Comparison of ENCODE assay signal across 27 mouse cellular contexts in genomic region chr4:127323651-127324050, GRCm38 (mm10). TPM values are rescaled to one million over a fixed set of nuclear protein-coding genes. Genes with fewer than 3 reads are reported as not detected.
A peak's percentile ranks its signal among the peaks of the same experiment; 100 is the strongest.
DNase-seq lines count a peak whose midpoint lies in the region; ATAC-seq and TF ChIP-seq lines count a peak whose summit lies in the region.
"Had no signal": no experiment of that assay in that cellular context is flagged by ENCODE, and none has a peak within 500 bp of the region (broad histone marks: within the 10 kb centered on the region; RNA-seq: fewer than 3 reads in every experiment).

No protein-coding gene starts in this region.

- WGBS in kidney, embryonic 15.5 days: 61% methylated on average over 3 of the region's 3 CpGs
- 61% methylated on average over 3 of the region's 3 CpGs for WGBS in intestine, embryonic 16.5 days
- 84% methylated on average over 3 of the region's 3 CpGs for WGBS in cerebellum, adult 2 months

- peaks cover 4% of the 10 kb centered on the region; the same call in 1 of the 2 replicates for H3K4me1 ChIP-seq in kidney, embryonic 15.5 days
- H3K4me1 ChIP-seq in E14TG2a.4 (replicated peaks; ENCODE audit: low read depth, low read length) (peaks cover 70% of the 10 kb centered on the region), ES-Bruce4 (ENCODE audit: control insufficient read depth, insufficient read depth, low read length) (peaks cover 5% of the 10 kb centered on the region)
- H3K4me1 ChIP-seq in intestine, embryonic 16.5 days (ENCODE audit: control insufficient read depth, insufficient read depth, low read length): peaks cover 4% of the 10 kb centered on the region; the same call in 1 of the 2 replicates
- H3K4me1 ChIP-seq in cerebellum, adult 2 months (ENCODE audit: control insufficient read depth, insufficient read depth, low read length): no peaks in the 10 kb centered on the region
- H3K4me1 ChIP-seq: forebrain, embryonic 10.5 days; forebrain, embryonic 13.5 days; heart, embryonic 12.5 days; heart, embryonic 15.5 days had no signal

- ATAC-seq in kidney, embryonic 15.5 days (replicated peaks; ENCODE audit: low FRiP score): no peak
- ATAC-seq in intestine, embryonic 16.5 days: peak; percentile 45
- ATAC-seq: activated CD4-positive, CD25-positive, alpha-beta regulatory T cell, adult 4 months; CD4-positive, CD25-positive, alpha-beta regulatory T cell, adult 4 months; forebrain, embryonic 13.5 days; forebrain, embryonic 16.5 days; hindbrain, postnatal 0 days; inflammation-experienced regulatory T-cells, adult 6 months had no signal

- TF ChIP-seq EP300 in ES-Bruce4 (IDR thresholded peaks at IDR 0.05; ENCODE audit: insufficient read depth, low read depth, low read length): no peak

- H3K36me3 ChIP-seq in kidney, embryonic 15.5 days: no peaks in the 10 kb centered on the region
- peaks cover 63% of the 10 kb centered on the region for H3K36me3 ChIP-seq in E14TG2a.4 (ENCODE audit: insufficient read depth, low read length)
- peaks cover 15% of the 10 kb centered on the region for H3K36me3 ChIP-seq in ES-Bruce4 (ENCODE audit: control insufficient read depth, insufficient read depth, low read length, poor library complexity, severe bottlenecking)
- no peaks in the 10 kb centered on the region for H3K36me3 ChIP-seq in intestine, embryonic 16.5 days (ENCODE audit: control insufficient read depth, insufficient read depth, low read length)
- H3K36me3 ChIP-seq: forebrain, embryonic 10.5 days; heart, embryonic 12.5 days; heart, embryonic 15.5 days; hindbrain, embryonic 10.5 days had no signal

- no peak overlapping the region for H3K9ac ChIP-seq in kidney, embryonic 15.5 days
- H3K9ac ChIP-seq in ES-Bruce4 (ENCODE audit: low read depth, poor library complexity, severe bottlenecking): peak overlapping the region; percentile 2; the same call in 1 of the 2 replicates
- no peak overlapping the region for H3K9ac ChIP-seq in intestine, embryonic 16.5 days (ENCODE audit: low read depth, low read length)
- H3K9ac ChIP-seq: forebrain, embryonic 13.5 days; heart, embryonic 12.5 days; heart, embryonic 15.5 days; hindbrain, embryonic 14.5 days had no signal

- no peak for TF ChIP-seq POLR2A in ES-Bruce4 (IDR thresholded peaks at IDR 0.05; ENCODE audit: insufficient read depth, low read length)
- no peak for TF ChIP-seq POLR2A in cerebellum, adult 2 months (IDR thresholded peaks at IDR 0.05; ENCODE audit: borderline replicate concordance, insufficient read depth, low read length)

- peak; percentile 21 to 28 for DNase-seq in kidney, adult 8-10 months
- no peak for DNase-seq in thymus, postnatal 25 days
- DNase-seq in cerebellum, adult 2 months: no peak
- DNase-seq: adrenal gland, adult 8-10 months; adrenal gland, postnatal 25 days; cerebellum, adult 11-12 months; cerebellum, adult 9-10 months; cerebellum, postnatal 14 days; gastrocnemius, postnatal 14 days; heart, adult 18-20 months; heart, postnatal 10 days; heart, postnatal 36 days had no signal

- H3K27me3 ChIP-seq in kidney, embryonic 15.5 days: peaks cover 47% of the 10 kb centered on the region
- H3K27me3 ChIP-seq in E14TG2a.4 (ENCODE audit: insufficient read depth, low read length) (no peaks in the 10 kb centered on the region), ES-Bruce4 (ENCODE audit: control insufficient read depth, insufficient read depth, low read length, poor library complexity, severe bottlenecking) (no peaks in the 10 kb centered on the region)
- H3K27me3 ChIP-seq in intestine, embryonic 16.5 days (replicated peaks; ENCODE audit: control insufficient read depth, insufficient read depth, low read length): peaks cover 3% of the 10 kb centered on the region; the same call in 1 of the 2 replicates
- no peaks in the 10 kb centered on the region for H3K27me3 ChIP-seq in cerebellum, adult 2 months (ENCODE audit: control insufficient read depth, insufficient read depth, low read length)

- H3K4me3 ChIP-seq in kidney, embryonic 15.5 days (replicated peaks): no peak overlapping the region
- H3K4me3 ChIP-seq in E14TG2a.4 (replicated peaks; ENCODE audit: low read length): peak overlapping the region; percentile 86; the same call in 1 of the 2 replicates
- H3K4me3 ChIP-seq in ES-Bruce4 (ENCODE audit: low read depth, low read length): no peak overlapping the region
- H3K4me3 ChIP-seq in intestine, embryonic 16.5 days (ENCODE audit: low read length): no peak overlapping the region
- no peak overlapping the region for H3K4me3 ChIP-seq in cerebellum, adult 2 months (replicated peaks; ENCODE audit: insufficient read depth, low read depth, low read length)
- H3K4me3 ChIP-seq: forebrain, embryonic 10.5 days; forebrain, embryonic 13.5 days; heart, embryonic 12.5 days; heart, embryonic 15.5 days; hindbrain, embryonic 10.5 days had no signal

- TF ChIP-seq CTCF in E14TG2a.4 (conservative IDR thresholded peaks at IDR 0.05; ENCODE audit: low read length) (no peak), ES-Bruce4 (IDR thresholded peaks at IDR 0.05; ENCODE audit: low read depth, low read length) (no peak)
- no peak for TF ChIP-seq CTCF in cerebellum, adult 2 months (IDR thresholded peaks at IDR 0.05; ENCODE audit: borderline replicate concordance, insufficient read depth, low read depth, low read length)

- H3K4me2 ChIP-seq in kidney, embryonic 15.5 days: no peak overlapping the region
- H3K4me2 ChIP-seq in intestine, embryonic 16.5 days (ENCODE audit: low read depth, low read length): no peak overlapping the region
- H3K4me2 ChIP-seq: forebrain, embryonic 13.5 days; heart, embryonic 12.5 days; heart, embryonic 15.5 days; hindbrain, embryonic 14.5 days had no signal

- H3K27ac ChIP-seq in kidney, embryonic 15.5 days: no peak overlapping the region
- no peak overlapping the region for H3K27ac ChIP-seq in ES-Bruce4 (ENCODE audit: insufficient read depth, low read length)
- H3K27ac ChIP-seq in intestine, embryonic 16.5 days (ENCODE audit: low read length): no peak overlapping the region
- no peak overlapping the region for H3K27ac ChIP-seq in cerebellum, adult 2 months (ENCODE audit: insufficient read depth, low read length)
- H3K27ac ChIP-seq: forebrain, embryonic 10.5 days; forebrain, embryonic 13.5 days; heart, embryonic 15.5 days; hindbrain, embryonic 10.5 days; hindbrain, embryonic 14.5 days; hindbrain, postnatal 0 days had no signal

- no peaks in the 10 kb centered on the region for H3K9me3 ChIP-seq in kidney, embryonic 15.5 days (replicated peaks)
- no peaks in the 10 kb centered on the region for H3K9me3 ChIP-seq in E14TG2a.4 (ENCODE audit: low read length)
- H3K9me3 ChIP-seq in ES-Bruce4 (replicated peaks; ENCODE audit: control insufficient read depth, insufficient read depth, low read length, poor library complexity, severe bottlenecking): no peaks in the 10 kb centered on the region
- no peaks in the 10 kb centered on the region for H3K9me3 ChIP-seq in intestine, embryonic 16.5 days (ENCODE audit: control insufficient read depth, low read length)
- H3K9me3 ChIP-seq: forebrain, embryonic 10.5 days; forebrain, embryonic 13.5 days; heart, embryonic 12.5 days; heart, embryonic 15.5 days; hindbrain, embryonic 10.5 days had no signal

RNA-seq across cellular contexts. Expression of gene Gjb3, which starts 7.0 kb away (rescaled TPM):
- polyA plus RNA-seq in kidney, embryonic 15.5 days (2015; fragmentation: Nextera tagmentation; extraction: Ambion mirVana): 1.4 and 1.7 TPM in 2 replicates
- polyA plus RNA-seq in ES-Bruce4 (2011; ENCODE audit: insufficient read depth, insufficient read length, low read depth, missing spikeins): 57.2 and 66.7 TPM in 2 replicates
- 3.9 and 5.6 TPM in 2 replicates for polyA plus RNA-seq in intestine, embryonic 16.5 days (2015; fragmentation: Nextera tagmentation; extraction: Ambion mirVana)
- polyA plus RNA-seq in cerebellum, adult 2 months (2012; rRNA removed): 0.18 and 0.36 TPM in 2 replicates
- polyA plus RNA-seq: activated CD4-positive, CD25-positive, alpha-beta regulatory T cell, adult 4 months; forebrain, embryonic 13.5 days; forebrain, embryonic 16.5 days; heart, embryonic 12.5 days; hindbrain, embryonic 14.5 days had no signal

RNA-seq across cellular contexts. Expression of gene Gja4, which starts 9.8 kb away (rescaled TPM):
- polyA plus RNA-seq in kidney, embryonic 15.5 days (2015; fragmentation: Nextera tagmentation; extraction: Ambion mirVana): 24.9 and 30.5 TPM in 2 replicates
- 1.4 TPM in 2 replicates for polyA plus RNA-seq in ES-Bruce4 (2011; ENCODE audit: insufficient read depth, insufficient read length, low read depth, missing spikeins)
- 17.2 and 17.9 TPM in 2 replicates for polyA plus RNA-seq in intestine, embryonic 16.5 days (2015; fragmentation: Nextera tagmentation; extraction: Ambion mirVana)
- 7.5 and 8.3 TPM in 2 replicates for polyA plus RNA-seq in cerebellum, adult 2 months (2012; rRNA removed)
- polyA plus RNA-seq: activated CD4-positive, CD25-positive, alpha-beta regulatory T cell, adult 4 months; CD4-positive, CD25-positive, alpha-beta regulatory T cell, adult 4 months had no signal

RNA-seq across cellular contexts. Expression of gene Gjb4, which starts 30.2 kb away (rescaled TPM):
- 0.85 and 1.1 TPM in 2 replicates for polyA plus RNA-seq in kidney, embryonic 15.5 days (2015; fragmentation: Nextera tagmentation; extraction: Ambion mirVana)
- 2.1 and 2.6 TPM in 2 replicates for polyA plus RNA-seq in ES-Bruce4 (2011; ENCODE audit: insufficient read depth, insufficient read length, low read depth, missing spikeins)
- 0.09 TPM in 1 of 2 replicates, not detected in the other for polyA plus RNA-seq in intestine, embryonic 16.5 days (2015; fragmentation: Nextera tagmentation; extraction: Ambion mirVana)
- polyA plus RNA-seq in cerebellum, adult 2 months (2012; rRNA removed): 0.10 TPM in 1 of 2 replicates, not detected in the other
- polyA plus RNA-seq: activated CD4-positive, CD25-positive, alpha-beta regulatory T cell, adult 4 months; CD4-positive, CD25-positive, alpha-beta regulatory T cell, adult 4 months; forebrain, embryonic 10.5 days; forebrain, embryonic 13.5 days; forebrain, embryonic 16.5 days; heart, embryonic 12.5 days; heart, embryonic 15.5 days; hindbrain, postnatal 0 days; inflammation-experienced regulatory T-cells, adult 6 months had no signal

RNA-seq across cellular contexts. Expression of gene Gjb5, which starts 34.3 kb away (rescaled TPM):
- polyA plus RNA-seq in kidney, embryonic 15.5 days (2015; fragmentation: Nextera tagmentation; extraction: Ambion mirVana): 2.2 and 2.4 TPM in 2 replicates
- polyA plus RNA-seq in ES-Bruce4 (2011; ENCODE audit: insufficient read depth, insufficient read length, low read depth, missing spikeins): 15.9 and 16.5 TPM in 2 replicates
- polyA plus RNA-seq in intestine, embryonic 16.5 days (2015; fragmentation: Nextera tagmentation; extraction: Ambion mirVana): 0.73 and 0.88 TPM in 2 replicates
- polyA plus RNA-seq in cerebellum, adult 2 months (2012; rRNA removed): 0.05 and 0.06 TPM in 2 replicates
- polyA plus RNA-seq: activated CD4-positive, CD25-positive, alpha-beta regulatory T cell, adult 4 months; CD4-positive, CD25-positive, alpha-beta regulatory T cell, adult 4 months; forebrain, embryonic 13.5 days; inflammation-experienced regulatory T-cells, adult 6 months had no signal

Comparison
In these comparisons a context has a peak if more than half of its experiments do, and no peak if none do; other contexts are left out.
1. DNase-seq: peak in kidney, adult 8-10 months (2 of 2); none in thymus, postnatal 25 days (single experiment) and cerebellum, adult 2 months (0 of 2).